Mouse (Mus musculus) frontal cortex, postnatal 25 days (tissue): ENCODE data around the gene Arrdc3.
"Not testable (repeated sequence)": the region's sequence is repeated elsewhere in the genome, so short reads cannot be mapped to it uniquely, and the experiment has no call there.

Source experiments
- DNase-seq, 2 experiments: peaks; one replicate each; pipeline ENCODE4 v3.0.0; 2022; ENCODE audit warnings: low spot score in 2 of 2

The Arrdc3 gene

DNA sequence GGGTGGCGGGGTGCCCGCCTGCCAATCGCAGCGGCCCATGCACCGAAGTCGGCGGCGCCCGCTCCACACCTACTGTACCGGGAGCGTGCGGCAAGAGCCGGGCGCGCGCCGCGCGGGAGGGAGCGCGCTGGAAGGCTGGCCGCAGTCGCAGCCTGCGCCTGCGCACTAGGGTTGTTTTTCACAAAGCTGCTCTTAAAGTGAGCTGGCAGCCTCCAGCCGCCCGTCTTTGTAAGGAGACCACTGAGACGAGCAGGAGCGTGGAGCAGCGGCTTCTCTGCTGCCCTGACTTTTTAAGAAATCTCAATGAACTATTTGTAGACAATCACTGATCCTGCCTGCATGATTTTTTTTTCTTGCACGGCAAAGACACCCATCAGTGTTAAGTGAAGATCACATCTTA lies at the start of gene Arrdc3:
Gene Arrdc3, plus strand, starts transcription at position 195 of the 400 bp plus-strand sequence.
- peak; percentile 91 to 96 for DNase-seq

DNA sequence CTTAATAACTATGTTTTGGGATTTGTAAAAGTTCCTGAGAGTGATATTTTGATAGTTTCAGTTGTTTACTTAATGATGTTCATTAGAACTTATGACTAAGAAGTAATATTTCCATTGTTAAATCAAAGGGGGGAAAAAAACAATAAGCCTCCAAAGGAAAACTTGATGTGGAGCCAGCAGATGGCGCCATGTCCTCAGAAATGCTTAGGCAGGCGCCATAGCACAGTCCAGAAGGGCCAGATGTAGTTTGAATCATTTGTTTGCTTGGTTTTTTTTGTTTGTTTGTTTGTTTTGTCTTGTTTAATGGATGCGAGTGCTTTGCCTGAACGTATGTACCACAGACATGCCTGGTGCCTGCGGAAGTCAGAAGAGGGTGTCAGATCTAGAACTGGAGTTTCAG lies 21.0 kb upstream of the Arrdc3 start:
- peak; percentile 44 to 50 for DNase-seq

DNA sequence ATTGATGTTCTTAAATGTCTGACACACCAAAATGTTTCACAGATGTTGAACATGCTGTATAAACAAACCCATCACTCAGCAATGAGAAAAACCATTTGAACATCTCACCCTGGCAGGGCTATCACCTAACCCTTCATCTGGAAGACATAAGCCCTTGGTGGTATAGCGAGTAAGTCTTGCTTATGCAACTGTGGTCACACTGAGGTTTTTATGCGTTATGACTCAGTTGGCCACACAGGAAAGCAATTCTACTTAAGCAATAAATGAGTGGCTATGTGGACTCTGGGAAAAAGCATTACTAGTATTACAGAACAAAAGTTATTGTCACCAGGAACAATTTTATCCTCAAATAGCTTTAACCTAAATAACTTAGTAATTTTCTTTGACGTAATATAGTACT lies 19.0 kb upstream of the Arrdc3 start:
- no peak for DNase-seq

DNA sequence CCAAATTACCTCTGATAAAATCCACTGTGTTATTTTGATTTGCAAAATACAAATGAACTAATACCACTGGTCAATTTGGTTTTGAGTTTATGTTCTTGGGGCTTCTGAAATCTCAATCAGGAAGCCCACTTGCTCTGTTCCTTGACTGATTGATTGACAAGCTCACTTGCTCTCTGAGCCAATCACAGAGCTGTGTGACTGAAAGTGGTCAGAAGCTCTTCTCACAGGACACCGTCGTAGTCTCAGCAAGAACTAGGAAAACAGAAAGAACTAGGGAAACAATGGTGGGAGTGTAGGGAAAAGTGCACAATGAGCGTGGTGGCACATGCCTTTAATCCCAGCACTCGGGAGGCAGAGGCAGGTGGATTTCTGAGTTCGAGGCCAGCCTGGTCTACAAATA lies 8.1 kb upstream of the Arrdc3 start:
- DNase-seq, result no peak

DNA sequence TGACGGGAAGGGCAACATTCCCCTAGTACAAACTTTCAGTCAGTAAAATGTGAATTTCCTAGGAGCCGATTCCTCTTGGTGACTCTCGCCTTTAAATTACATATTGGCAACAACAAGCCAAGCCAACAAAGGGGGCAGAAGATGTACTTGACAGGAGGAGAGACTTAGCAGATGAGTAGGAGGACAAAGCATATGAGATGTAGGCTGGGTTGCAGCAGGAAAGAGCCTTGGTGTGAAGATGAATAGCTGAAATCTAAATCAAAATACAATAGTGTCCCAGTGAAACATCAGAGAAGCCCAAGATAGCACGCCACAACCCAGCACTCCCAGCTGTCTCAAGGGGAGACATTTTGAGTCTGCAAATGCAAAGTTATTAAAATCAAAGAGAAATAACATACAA lies 2.4 kb upstream of the Arrdc3 start:
- DNase-seq, result no peak

DNA sequence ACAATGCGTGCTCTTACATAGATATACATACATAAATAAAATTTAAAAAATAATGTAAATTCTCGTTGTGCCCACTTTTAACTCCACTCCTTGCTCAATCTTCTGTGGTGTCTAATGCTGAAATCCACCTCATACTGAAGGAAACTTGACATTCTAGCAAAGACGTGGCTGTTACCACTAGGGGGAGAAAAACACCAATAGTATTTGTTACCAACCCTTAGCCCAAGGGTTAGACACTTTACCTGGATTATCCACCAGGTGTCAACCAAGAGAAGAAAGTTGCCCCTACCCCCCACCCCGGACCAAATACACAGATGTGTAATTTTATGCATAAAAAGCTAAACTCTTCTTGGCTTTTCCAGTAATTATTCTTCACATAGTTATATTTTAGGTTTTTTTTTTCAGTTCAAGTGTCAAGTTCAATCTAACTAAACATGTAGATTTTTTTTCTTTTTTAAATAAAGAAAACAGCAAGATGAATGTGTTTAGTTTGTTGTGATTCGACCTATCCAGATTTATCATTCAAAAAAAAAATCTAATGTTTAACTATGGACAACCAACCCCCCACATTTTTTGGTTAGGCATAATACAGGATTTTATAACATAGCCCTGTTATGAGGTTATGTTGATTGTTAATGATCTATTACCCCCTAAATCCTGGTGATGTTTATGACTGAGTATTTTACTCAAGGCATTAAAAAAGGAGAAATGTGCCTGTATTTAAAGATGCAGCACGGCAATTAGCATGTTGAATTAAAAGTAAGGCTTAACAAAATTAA lies 1.3 kb upstream of the Arrdc3 start:
- DNase-seq, result no peak

DNA sequence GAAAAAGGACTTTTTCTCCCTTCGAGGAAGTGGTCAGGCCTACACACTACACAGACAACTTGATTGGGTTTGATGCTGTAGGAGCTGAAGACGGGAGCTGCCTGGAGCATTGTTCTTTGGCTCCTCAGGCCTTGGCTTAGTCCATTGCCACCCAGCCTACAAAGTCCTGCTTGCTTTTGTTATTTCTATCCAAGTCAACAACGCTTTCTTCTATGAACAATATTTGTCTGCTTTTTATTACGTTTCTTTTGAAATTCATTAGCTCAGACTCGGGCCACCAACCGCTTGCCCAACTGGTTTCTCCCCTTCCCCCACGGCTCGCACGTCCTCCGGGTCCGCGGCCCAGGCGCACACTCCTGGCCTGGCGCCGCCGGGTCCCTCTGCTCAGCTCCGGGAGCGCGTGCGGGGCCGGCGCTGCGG lies 458 bp upstream of the Arrdc3 start:
- DNase-seq, result peak in 1 of 2 experiments; percentile 42

DNA sequence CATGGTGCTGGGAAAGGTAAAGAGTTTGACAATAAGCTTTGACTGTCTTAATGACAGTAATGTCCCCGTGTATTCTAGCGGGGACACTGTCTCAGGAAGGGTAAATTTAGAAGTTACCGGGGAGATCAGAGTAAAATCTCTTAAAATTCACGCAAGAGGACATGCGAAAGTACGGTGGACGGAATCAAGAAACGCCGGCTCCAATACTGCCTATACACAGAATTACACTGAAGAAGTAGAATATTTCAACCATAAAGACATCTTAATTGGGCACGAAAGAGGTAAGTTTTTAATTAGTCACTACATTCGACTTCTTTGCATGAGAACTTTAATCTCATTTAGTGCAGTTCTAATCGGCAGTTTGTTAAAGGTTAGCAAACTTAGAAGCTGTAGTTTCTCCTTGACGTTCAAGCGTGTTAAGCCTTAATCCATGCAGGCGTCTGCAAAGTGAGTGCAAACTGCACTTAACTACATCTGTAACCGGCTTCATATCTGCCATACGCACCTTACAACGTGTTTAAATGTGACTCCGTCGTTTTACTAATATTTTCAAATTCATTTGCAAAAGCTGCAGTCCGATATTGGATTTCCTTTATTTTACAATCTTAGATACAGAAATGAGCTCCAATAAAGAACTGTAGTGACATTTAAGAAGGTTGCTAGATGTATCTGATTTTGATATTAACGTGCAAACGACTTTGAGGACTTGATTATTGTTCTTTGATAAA lies 629 bp downstream of the Arrdc3 start:
- no peak for DNase-seq

DNA sequence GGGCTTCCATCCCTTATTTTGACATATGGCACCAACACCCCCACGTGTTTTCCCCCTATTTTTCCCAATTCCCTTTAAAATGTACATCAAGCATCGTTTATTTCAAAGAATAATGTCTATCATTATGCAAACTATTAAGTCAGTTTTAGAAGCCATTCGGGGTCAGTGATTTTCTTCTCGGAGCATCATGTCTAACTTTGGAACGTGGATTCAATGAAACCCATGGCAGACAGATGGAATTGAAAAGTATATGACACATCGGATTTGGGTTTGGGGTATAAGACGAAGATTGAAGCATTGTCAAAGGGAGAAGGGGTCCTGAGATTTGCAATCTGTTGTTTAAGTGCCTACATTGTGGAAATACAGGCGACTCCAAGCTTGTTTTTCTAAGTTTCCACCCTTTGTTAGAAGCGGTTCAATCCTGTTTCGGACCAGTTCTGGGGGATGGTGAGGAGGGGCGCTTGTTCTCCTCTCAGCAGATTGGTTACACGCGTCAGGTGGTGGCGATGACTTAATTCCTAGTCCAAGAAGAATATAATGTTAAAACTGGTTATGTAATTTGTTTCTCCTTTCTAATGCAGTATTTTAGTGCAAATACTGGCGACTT lies 1.3 kb downstream of the Arrdc3 start:
- peak; percentile 41 to 55 for DNase-seq

DNA sequence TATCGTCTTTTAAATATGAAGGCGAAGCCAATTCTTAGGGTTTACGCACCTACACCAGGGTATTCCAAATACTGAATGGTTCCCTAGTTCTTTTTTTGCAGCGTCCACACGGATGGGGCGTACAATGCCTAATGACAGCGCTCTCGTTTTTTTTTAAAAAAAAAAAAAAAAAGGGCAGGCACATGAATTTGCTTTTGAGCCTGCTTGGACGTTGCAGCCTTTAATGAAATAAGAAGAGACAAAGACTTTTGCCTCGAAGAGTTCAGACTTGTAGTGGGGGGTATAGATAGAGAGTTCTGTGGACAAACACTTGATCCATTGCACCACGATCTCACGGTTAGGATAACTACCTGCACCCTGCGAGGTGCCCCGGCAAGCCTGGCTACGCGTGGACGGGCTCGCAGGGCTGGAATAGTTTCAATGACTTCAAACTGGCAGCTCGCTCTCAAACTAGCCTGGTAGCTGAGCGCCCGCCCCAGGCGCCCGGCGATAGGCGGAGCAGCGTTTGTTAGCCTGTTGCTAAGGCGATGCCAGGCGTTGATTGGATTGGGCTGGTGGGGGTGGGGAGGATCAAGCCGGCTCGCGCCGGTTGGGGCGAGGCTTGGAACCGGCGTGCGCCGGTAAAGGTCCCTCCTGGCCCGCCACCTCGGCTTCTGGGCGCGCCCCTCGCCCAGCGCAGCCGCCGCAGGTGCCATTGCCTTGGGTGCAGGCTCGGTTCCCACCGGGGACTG lies 2.1 kb downstream of the Arrdc3 start:
- peak; percentile 79 to 86 for DNase-seq

DNA sequence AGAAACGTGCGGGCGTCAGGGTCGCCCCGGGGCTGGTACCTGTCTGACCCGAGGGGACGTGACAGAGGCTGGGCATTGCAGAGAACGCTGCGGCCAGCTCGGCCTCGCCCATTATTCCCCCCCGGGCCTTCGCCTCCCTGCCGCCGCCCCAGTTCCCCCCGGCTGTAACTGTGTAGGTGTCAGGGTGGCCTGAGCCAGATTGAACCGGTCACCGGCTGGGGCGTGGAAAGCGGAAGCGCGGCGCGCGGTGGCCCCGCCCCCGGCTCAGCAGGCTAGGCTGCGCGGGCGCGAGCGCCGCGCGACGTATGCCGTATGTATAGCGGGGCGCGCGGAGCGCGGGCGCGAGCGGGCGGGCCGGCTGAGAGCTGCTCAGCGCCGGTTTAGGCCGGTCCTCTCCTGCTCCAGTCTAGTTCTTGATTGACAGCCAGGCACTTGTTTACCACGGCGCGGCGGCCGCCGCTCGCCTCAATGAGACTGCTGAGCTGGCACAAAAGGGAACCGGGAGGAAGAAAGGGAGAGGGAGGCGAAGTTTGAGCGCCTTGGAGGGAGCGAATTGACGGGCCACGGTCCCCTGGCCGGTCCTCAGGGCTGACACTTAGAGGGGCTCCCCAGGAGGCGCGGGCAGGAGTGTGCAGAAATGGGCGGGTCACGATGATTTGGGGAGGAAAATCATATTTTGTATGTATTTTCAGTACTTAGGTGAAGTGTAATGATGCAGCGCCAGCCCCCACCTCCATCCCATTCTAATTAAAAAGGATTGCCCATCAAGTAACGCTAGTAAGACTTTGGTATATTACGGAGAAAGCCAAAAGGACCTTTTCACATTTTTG lies 2.9 kb downstream of the Arrdc3 start:
- DNase-seq, result peak; percentile 80 to 84

DNA sequence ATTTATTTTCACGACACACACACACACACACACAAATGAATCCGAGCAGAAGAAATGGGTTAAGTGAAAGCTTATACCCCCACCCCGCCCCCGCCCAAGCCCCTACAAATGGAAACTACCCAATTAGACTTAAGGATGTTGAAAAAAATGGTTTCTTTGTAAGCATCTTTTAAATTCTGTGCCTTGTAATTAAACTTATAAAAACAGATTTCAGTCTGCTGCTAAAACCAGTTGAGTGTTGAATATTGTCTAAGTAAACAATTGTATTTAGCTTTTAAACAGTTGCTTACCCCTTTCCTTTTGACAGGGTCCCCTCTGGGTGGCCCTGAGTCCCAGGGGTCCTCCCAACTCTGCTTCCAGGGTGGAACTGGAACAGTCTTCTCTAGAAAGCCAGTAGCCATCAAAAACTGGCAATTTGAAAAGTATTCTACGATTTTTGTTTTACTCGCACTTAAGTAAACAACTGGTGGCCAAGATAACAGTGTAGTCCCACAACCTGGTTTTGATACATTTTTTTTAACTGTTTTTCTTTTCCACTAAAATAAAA lies 3.6 kb downstream of the Arrdc3 start:
- DNase-seq, result no peak

DNA sequence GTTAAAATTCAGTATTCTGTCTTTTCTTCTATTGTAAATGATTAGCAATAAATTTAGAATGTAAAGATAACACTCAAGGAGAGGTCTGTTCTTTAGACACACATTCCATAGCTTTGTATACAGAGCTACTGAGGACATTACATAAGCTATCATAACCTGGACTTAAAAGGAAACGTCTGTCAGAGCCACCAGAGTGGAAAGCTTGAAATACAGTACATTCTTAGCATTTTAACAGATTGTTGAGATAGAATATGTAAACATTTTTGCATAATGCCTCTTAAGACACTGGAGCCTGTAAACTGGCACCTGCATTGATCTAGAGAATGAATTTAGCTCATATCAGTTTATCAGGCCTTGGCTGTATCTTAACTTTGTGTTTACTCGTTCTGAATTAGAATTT lies 4.7 kb downstream of the Arrdc3 start:
- no peak for DNase-seq

DNA sequence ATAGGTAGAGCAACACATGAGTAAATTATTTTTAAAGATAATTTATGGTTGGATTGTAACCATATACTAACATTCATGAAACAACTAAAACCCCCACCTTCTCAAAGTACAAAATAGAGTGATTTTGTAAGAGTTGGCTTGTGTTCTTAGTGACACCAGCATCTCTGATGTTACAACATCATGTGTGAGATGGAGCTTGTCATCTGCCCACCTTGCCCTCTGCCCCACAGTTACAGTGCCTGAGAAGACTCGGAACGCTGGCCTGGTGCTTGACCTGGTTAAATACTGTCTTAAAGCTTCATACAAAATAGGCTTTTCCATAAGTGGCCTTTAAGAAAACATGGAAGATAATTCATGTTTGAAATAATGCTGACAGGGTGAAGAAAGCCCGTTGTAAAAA lies 11.7 kb downstream of the Arrdc3 start:
- not testable (repeated sequence) for DNase-seq

DNA sequence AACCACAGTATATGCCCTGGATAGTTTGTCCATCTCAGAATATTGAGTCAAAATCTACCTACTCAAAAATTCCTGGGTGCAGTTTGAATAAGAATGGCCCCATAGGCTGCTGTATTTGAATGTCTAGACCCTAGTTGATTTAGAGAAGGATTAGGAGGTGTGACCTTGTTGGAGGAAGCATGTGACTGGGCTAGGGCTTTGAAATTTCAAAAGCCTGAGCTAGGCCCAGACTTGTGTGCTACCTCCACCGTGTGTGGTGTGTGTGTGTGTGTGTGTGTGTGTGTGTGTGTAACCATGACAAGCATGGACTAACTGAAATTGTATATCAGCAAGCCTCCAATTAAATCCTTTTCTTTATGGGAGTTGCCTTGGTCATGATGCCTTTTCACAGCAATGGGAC lies 14.2 kb downstream of the Arrdc3 start:
- DNase-seq, result no peak

DNA sequence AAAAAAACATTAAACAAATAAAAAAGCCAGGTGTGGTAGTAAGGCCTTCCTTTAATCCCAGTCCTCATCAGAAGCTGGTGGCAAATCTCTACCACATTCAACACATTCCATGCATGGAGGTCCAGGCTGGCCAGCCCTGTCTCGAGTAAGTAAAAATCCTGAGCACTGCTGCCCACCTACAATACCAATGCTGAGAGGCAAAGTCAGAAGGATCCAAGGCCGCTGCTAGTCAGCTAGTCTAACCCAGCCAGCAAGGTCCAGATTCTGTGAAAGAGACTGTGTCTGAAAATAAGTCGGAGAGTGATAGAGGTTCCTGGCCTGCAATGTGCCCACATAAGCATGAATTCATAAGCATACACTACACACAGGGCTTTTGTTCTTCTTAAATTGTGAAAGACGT lies 14.9 kb downstream of the Arrdc3 start:
- no peak for DNase-seq

DNA sequence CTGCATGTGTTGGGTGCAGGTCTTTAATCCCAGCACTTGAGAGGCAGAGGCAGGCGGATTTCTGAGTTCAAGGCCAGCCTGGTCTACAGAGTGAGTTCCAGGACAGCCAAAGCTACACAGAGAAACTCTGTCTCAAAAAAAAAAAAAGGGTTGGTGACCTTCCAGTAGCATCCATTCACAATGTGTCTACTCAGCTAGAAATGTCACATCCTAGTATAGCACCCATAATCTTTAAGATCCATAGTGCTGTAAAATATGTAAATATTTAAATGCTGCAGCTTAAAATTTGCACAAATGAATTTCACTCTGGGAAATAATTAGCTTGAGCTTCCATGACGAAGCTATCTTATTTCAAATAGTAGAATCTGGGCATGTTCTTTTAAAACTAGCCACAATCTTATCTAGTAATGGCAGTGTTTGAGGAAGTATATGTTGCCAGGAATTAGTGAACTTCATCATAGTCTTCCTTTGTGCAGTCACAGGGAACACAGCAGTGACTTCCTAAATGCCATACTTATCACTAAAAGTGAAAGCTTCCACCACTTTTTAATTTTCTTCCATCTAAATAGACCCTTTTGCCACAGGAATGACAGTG lies 16.3 kb downstream of the Arrdc3 start:
- DNase-seq, result no peak

DNA sequence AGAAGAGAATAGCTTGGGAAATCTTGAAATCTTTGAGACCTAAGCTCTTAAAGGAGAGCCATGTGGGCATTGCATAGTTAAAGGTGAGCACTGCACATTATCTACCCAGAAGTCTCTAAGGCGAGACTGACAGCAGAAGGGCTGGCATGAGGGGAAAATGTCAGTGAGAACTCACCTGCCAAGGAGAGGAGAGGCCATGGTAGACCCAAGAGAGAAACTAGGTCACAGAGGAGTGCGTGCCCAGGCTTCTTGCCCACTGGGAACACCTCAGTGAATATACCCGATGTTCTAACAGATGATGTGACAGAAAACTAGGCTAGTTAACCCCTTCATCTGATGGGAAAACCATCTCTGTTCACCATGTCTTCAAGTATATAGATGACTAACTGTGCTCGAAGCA lies 18.2 kb downstream of the Arrdc3 start:
- no peak for DNase-seq

DNA sequence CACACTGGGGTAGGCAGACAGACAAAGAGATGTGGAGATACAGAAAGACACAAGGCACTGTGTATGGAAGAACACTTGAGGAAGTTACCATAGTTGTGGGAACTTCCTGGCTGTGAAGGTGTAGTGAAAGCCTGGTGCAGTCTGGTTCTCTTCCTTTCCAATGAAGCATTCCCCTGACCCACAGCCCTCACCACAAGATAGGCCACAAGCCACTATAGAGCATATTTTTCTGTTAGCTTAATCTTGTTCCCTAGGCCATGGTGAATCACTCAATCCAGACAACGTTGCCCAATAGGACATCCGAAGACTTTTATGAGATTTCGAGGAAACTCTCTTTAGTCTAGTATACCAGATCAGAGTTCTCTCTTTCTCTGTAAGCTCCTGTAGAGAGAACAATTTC lies 19.6 kb downstream of the Arrdc3 start:
- no peak for DNase-seq

DNA sequence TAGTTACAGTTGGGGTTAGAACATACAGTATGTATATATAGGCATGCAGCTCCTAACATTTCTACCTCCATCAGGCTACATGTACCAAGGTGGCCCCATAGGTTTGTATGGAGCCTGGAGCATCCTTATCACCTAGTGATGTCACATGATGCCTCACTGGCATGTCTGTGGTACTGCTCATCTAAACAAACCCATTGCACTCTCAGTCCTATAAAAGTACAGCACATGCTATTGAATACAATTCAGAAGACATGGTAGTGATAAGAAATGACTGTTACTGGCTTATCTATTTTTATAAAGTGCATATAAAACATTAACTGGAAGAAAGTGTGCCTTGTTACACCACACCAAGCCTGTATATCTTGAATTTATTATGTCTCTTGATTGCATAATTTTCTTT lies 30.2 kb downstream of the Arrdc3 start:
- DNase-seq, result no peak

DNA sequence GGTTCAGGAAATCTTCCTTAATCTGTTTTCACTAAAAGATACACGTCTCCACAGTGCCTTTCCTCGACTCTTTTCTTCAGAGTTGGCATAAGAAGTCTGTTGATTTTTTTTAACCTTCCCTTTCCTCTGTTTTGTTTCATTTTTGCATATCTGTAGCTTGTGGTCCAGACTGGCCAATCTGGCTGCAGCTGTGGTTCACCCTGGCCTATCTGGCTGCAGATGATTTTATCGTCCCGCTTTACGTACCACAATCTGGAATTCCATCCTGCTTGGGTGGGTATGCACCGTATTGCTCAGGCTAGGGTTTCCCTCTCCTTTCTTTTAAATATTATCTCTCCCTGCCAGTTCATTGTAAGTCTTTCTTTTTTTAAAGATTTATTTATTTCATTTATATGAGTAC lies 37.8 kb downstream of the Arrdc3 start:
- DNase-seq, result no peak
